Mouse (Mus musculus) embryonic facial prominence, embryonic 11.5 days (tissue): Measurements from ENCODE around the gene Oprd1. TPM values are rescaled to one million over a fixed set of nuclear protein-coding genes. Genes with fewer than 3 reads are reported as not detected.
A peak's percentile ranks its signal among the peaks of the same experiment; 100 is the strongest.

ENCODE experiments used
- ATAC-seq: fragments of 200-750 bp; cut with Nextera tagmentation; replicated peaks from 2 replicates; pipeline ENCODE4 v1.8.0; 2017; ENCODE audit warnings: low read depth; ENCODE audit not compliant: insufficient number of reproducible peaks, low FRiP score, low TSS enrichment
- DNase-seq: peaks from one replicate; pipeline ENCODE4 v3.0.0-alpha.2; 2015; ENCODE audit warnings: low spot score
- H3K27ac ChIP-seq: fragments of 300-500 bp; sonication (generic); replicated peaks from 2 replicates; pipeline ENCODE4 v1.5.1; 2014; ENCODE audit warnings: mild to moderate bottlenecking, low read depth, low read length, control low read depth
- H3K27me3 ChIP-seq: fragments of 300-500 bp; sonication (generic); 2 replicates; pipeline ENCODE4 v1.6.1; 2014; ENCODE audit warnings: mild to moderate bottlenecking, low read length, moderate library complexity, mixed read lengths; ENCODE audit not compliant: control insufficient read depth, insufficient read depth
- H3K36me3 ChIP-seq: fragments of 300-500 bp; sonication (generic); replicated peaks from 2 replicates; pipeline ENCODE4 v1.6.1; 2014; ENCODE audit warnings: low read depth, mild to moderate bottlenecking, low read length, moderate library complexity, mixed read lengths; ENCODE audit not compliant: control insufficient read depth, insufficient read depth
- H3K4me1 ChIP-seq: fragments of 300-500 bp; sonication (generic); 2 replicates; pipeline ENCODE4 v1.6.1; 2014; ENCODE audit warnings: low read length, mixed read lengths; ENCODE audit not compliant: control insufficient read depth, insufficient read depth
- H3K4me2 ChIP-seq: fragments of 300-500 bp; sonication (generic); 2 replicates; pipeline ENCODE4 v1.6.1; 2014; ENCODE audit warnings: low read depth, mild to moderate bottlenecking, control low read depth, low read length, moderate library complexity
- H3K4me3 ChIP-seq: fragments of 300-500 bp; sonication (generic); 2 replicates; pipeline ENCODE4 v1.5.1; 2014; ENCODE audit warnings: low read depth, low read length, control low read depth
- H3K9ac ChIP-seq: fragments of 300-500 bp; sonication (generic); replicated peaks from 2 replicates; pipeline ENCODE4 v1.6.1; 2014; ENCODE audit warnings: mild to moderate bottlenecking, control low read depth, low read length
- H3K9me3 ChIP-seq: fragments of 300-500 bp; sonication (generic); replicated peaks from 2 replicates; pipeline ENCODE4 v1.6.1; 2016; ENCODE audit warnings: mild to moderate bottlenecking, low read length, inconsistent platforms, mixed read lengths; ENCODE audit not compliant: control insufficient read depth
- WGBS: fragments of 180-500 bp; shearing (Covaris S2); extraction: QIAGEN DNeasy Blood & Tissue Kit; methylation state at CpG from one replicate; pipeline ENCODE4 v1.1.7; 2014; 5-methylcytosine and 5-hydroxymethylcytosine counted together
- polyA plus RNA-seq: library from polyadenylated mRNA; unstranded; fragments of >200 nt; fragmentation: Nextera tagmentation; extraction: Ambion mirVana; gene quantifications from 2 replicates; pipeline ENCODE4 v1.2.1, GENCODE M21; 2014

Oprd1 gene
- polyA plus RNA-seq, 1 experiment from 2014 or later, result 0.18 TPM

DNA sequence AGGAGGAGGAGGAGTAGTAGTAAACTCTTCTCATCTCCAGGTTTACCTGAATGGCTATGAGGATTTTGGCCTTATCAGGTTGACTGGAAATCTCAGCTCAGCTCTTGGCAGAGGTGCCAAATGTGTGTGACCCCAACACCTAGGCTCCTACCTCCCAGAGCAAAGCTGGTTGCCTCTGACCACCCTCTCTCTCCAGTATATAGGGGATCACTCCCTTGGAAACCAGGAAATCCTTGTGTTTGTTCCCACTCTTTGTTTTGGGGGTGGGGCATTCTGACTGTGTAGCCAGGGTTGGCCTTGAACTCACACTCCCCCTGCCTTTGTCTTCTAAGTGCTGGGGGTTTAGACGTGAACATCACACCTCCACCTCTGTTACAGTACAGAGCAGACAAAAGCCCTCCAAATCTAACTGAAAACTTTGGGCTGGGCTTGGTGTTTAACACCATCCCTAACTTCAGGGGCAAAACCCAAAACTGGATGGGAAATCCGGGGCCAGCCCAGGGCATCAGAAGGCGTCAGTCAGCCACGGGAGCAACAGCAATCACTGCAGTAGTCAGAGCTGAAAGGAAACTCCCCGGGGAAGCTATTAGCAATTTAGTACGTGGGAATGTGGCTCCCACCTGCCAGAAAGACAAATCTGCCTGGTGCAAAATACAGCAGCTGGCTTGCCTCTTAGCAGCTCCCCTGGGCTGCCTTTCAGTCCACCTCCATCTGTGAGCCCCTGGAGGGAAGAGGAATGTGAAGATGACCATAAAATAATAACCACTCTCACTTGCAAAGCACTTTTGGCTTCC, 10.8 kb upstream of the Oprd1 start:
- DNase-seq, result no peak
- Histone ChIP-seq H3K27ac (no peak overlapping the region), H3K9ac (no peak overlapping the region), H3K27me3 (no peaks in the 10 kb centered on the region), H3K9me3 (no peaks in the 10 kb centered on the region), H3K36me3 (no peaks in the 10 kb centered on the region), H3K4me3 (no peak overlapping the region), H3K4me1 (no peaks in the 10 kb centered on the region), H3K4me2 (no peak overlapping the region)
- no peak for ATAC-seq
- 7% methylated on average over 6 of the region's 6 CpGs for WGBS

DNA sequence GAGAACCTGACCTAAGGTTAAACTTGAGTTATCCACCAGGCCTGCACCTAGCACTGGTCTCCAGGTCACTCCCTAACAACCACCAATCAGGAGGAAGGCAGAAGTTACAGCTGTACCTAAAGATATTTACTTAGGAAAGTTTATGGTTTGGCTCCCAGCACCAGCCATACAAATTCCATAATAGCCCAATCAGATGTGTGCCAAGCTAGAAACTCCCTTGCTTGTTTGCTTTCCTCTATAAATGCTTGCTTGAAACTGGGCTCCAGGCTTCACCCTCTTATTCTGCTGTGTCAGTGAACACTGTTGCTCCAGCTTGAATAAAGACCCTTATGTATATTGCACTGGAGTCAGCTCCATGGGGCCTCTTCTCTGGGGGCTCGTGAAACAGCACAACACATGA, 7.4 kb upstream of the Oprd1 start:
- no peak for ATAC-seq
- no peak overlapping the region for H3K27ac ChIP-seq
- H3K9ac ChIP-seq, result no peak overlapping the region
- H3K9me3 ChIP-seq, result no peaks in the 10 kb centered on the region
- H3K4me1 ChIP-seq, result no peaks in the 10 kb centered on the region
- no peak overlapping the region for H3K4me3 ChIP-seq
- 63% methylated on average over 1 of the region's 1 CpGs for WGBS
- no peaks in the 10 kb centered on the region for H3K36me3 ChIP-seq
- DNase-seq, result no peak
- no peaks in the 10 kb centered on the region for H3K27me3 ChIP-seq
- H3K4me2 ChIP-seq, result no peak overlapping the region

GRCm38 (mm10) chr4:132146201-132146600, 1.9 kb upstream of the Oprd1 start:
- DNase-seq (no peak), ATAC-seq (no peak)
- Histone ChIP-seq H3K9me3 (no peaks in the 10 kb centered on the region), H3K36me3 (no peaks in the 10 kb centered on the region), H3K4me2 (no peak overlapping the region), H3K4me3 (no peak overlapping the region), H3K4me1 (no peaks in the 10 kb centered on the region), H3K9ac (no peak overlapping the region), H3K27ac (no peak overlapping the region), H3K27me3 (peaks cover 28% of the 10 kb centered on the region)
- 78% methylated on average over 5 of the region's 5 CpGs for WGBS

GRCm38 (mm10) chr4:132145092-132145491, 806 bp upstream of the Oprd1 start:
- Histone ChIP-seq H3K27me3 (peaks cover 28% of the 10 kb centered on the region), H3K27ac (no peak overlapping the region), H3K4me2 (no peak overlapping the region; the same call in 1 of the 2 replicates), H3K9me3 (no peaks in the 10 kb centered on the region), H3K4me3 (peak overlapping the region; percentile 47), H3K4me1 (no peaks in the 10 kb centered on the region), H3K36me3 (no peaks in the 10 kb centered on the region), H3K9ac (no peak overlapping the region)
- WGBS, result 36% methylated on average over 10 of the region's 10 CpGs
- ATAC-seq (no peak), DNase-seq (no peak)

- no peaks in the 10 kb centered on the region for H3K36me3 ChIP-seq
- H3K4me3 ChIP-seq, result no peak overlapping the region
- no peak overlapping the region for H3K4me2 ChIP-seq
- no peaks in the 10 kb centered on the region for H3K9me3 ChIP-seq
- peaks cover 6% of the 10 kb centered on the region for H3K27me3 ChIP-seq
- H3K9ac ChIP-seq, result no peak overlapping the region
- WGBS, result 86% methylated on average over 2 of the region's 2 CpGs
- no peak for DNase-seq
- ATAC-seq, result no peak
- no peaks in the 10 kb centered on the region for H3K4me1 ChIP-seq
- H3K27ac ChIP-seq, result no peak overlapping the region
These were observed 5.6 kb downstream of the Oprd1 start for GRCm38 (mm10) chr4:132138640-132139039.

- Histone ChIP-seq H3K36me3 (no peaks in the 10 kb centered on the region), H3K9ac (no peak overlapping the region), H3K9me3 (no peaks in the 10 kb centered on the region), H3K27ac (no peak overlapping the region), H3K27me3 (no peaks in the 10 kb centered on the region), H3K4me3 (no peak overlapping the region), H3K4me2 (no peak overlapping the region), H3K4me1 (no peaks in the 10 kb centered on the region)
- ATAC-seq (no peak), DNase-seq (no peak)
- 77% methylated on average over 7 of the region's 7 CpGs for WGBS
These were observed 7.3 kb downstream of the Oprd1 start for GRCm38 (mm10) chr4:132137013-132137412.

DNA sequence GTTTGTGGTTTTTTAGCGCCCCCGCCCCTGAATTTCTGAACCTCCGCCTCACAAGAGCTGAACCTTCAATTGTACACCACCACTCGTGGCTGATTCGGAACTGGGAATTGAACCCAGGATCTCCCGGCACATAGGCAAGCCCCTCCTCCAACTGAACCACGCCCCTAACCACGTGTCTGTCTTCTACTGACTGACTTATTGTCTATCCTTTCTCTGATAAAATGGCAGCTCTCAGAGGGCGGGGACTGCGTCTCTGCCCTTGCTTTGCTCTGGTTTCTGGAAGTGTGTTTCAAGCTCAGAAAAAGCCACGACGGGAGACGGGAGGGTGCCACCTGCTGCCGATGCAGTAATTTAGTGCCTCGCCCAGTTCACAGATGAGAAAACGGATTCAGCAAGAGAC, 10.4 kb downstream of the Oprd1 start:
- no peaks in the 10 kb centered on the region for H3K27me3 ChIP-seq
- H3K4me2 ChIP-seq, result no peak overlapping the region
- ATAC-seq (no peak), DNase-seq (no peak)
- H3K4me1 ChIP-seq, result no peaks in the 10 kb centered on the region
- no peak overlapping the region for H3K4me3 ChIP-seq
- H3K9ac ChIP-seq, result no peak overlapping the region
- no peaks in the 10 kb centered on the region for H3K36me3 ChIP-seq
- H3K9me3 ChIP-seq, result no peaks in the 10 kb centered on the region
- H3K27ac ChIP-seq, result no peak overlapping the region
- 71% methylated on average over 16 of the region's 16 CpGs for WGBS

GRCm38 (mm10) chr4:132133381-132133780, 10.9 kb downstream of the Oprd1 start:
- Histone ChIP-seq H3K4me3 (no peak overlapping the region), H3K27ac (no peak overlapping the region), H3K36me3 (no peaks in the 10 kb centered on the region), H3K9me3 (no peaks in the 10 kb centered on the region), H3K4me1 (no peaks in the 10 kb centered on the region), H3K4me2 (no peak overlapping the region), H3K27me3 (no peaks in the 10 kb centered on the region), H3K9ac (no peak overlapping the region)
- ATAC-seq (no peak), DNase-seq (no peak)
- WGBS, result 91% methylated on average over 5 of the region's 5 CpGs
